Mouse (Mus musculus): Measurements from ENCODE around the gene Siae. TPM values are rescaled to one million over a fixed set of nuclear protein-coding genes. Genes with fewer than 3 reads are reported as not detected.

The Siae gene
- polyA plus RNA-seq, 1 experiment from 2014 or later = 5.0 TPM

GRCm38 (mm10) chr9:37655961-37656360, 100.5 kb downstream of the Siae start:
- Histone ChIP-seq H3K4me3 (ENCODE audit: low read depth, low read length) (peak overlapping the region; percentile 71), H3K27me3 (ENCODE audit: control insufficient read depth, insufficient read depth, low read length) (no peaks in the 10 kb centered on the region), H3K36me3 (ENCODE audit: control insufficient read depth, insufficient read depth, low read length) (peaks cover 9% of the 10 kb centered on the region; the same call in 1 of the 2 replicates), H3K9me3 (ENCODE audit: control insufficient read depth, low read length) (no peaks in the 10 kb centered on the region), H3K4me2 (ENCODE audit: low read depth, severe bottlenecking) (peak overlapping the region; percentile 42), H3K4me1 (ENCODE audit: control insufficient read depth, insufficient read depth, low read length) (no peaks in the 10 kb centered on the region), H3K9ac (ENCODE audit: low read length) (no peak overlapping the region), H3K27ac (replicated peaks; ENCODE audit: low read depth, low read length) (no peak overlapping the region)
- 59% methylated on average over 8 of the region's 8 CpGs for WGBS
- DNase-seq (ENCODE audit: low spot score) (no peak), ATAC-seq (ENCODE audit: insufficient number of reproducible peaks, low FRiP score, low TSS enrichment, low read depth) (no peak)

- H3K4me2 ChIP-seq (ENCODE audit: low read depth, severe bottlenecking) = peak overlapping the region; percentile 42
- no peak overlapping the region for H3K27ac ChIP-seq (replicated peaks; ENCODE audit: low read depth, low read length)
- H3K36me3 ChIP-seq (ENCODE audit: control insufficient read depth, insufficient read depth, low read length) = peaks cover 6% of the 10 kb centered on the region; the same call in 1 of the 2 replicates
- WGBS = under 1% methylated on average over 10 of the region's 10 CpGs
- H3K9ac ChIP-seq (ENCODE audit: low read length) = peak overlapping the region; percentile 75
- peak overlapping the region; percentile 71 for H3K4me3 ChIP-seq (ENCODE audit: low read depth, low read length)
- no peaks in the 10 kb centered on the region for H3K4me1 ChIP-seq (ENCODE audit: control insufficient read depth, insufficient read depth, low read length)
- no peaks in the 10 kb centered on the region for H3K27me3 ChIP-seq (ENCODE audit: control insufficient read depth, insufficient read depth, low read length)
- no peaks in the 10 kb centered on the region for H3K9me3 ChIP-seq (ENCODE audit: control insufficient read depth, low read length)
- ATAC-seq (ENCODE audit: insufficient number of reproducible peaks, low FRiP score, low TSS enrichment, low read depth) (peak; percentile 41), DNase-seq (ENCODE audit: low spot score) (no peak)
Measured at GRCm38 (mm10) chr9:37656439-37656881, 101.0 kb downstream of the Siae start.

DNA sequence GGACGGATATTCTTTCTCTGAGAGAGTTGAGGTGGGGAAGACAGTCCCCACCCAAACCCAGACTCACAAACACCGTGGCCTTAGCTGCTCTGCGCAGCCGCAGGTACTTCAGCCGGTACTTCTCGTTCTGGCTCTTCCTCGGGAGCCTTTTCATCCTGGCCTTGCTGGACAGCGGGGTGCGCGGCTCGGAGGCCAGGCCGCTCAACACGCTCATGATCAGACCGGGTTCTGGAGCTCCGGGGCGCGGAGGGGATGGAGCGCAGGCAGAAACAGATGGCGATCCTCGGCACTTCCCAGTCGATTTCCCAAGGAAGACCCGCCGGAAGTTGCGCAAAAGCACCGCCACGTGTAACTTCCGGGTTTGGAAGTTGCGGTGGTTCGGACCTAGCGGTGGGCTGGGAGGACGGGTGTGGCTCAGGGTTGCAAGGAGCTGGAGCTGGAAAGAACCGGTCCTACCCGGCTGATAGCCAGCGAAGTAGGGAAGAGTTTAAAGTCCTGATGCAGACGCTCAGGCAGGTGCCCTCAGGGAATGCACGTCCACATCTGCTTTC, 101.5 kb downstream of the Siae start, which contains the start of gene Tbrg1:
TSS of gene Tbrg1 (minus strand) at position 382 of the 551 bp plus-strand sequence.
- DNase-seq (ENCODE audit: low spot score) = peak; percentile 91
- Histone ChIP-seq H3K9ac (ENCODE audit: low read length) (peak within 1 kb of the TSS; percentile 75), H3K4me1 (ENCODE audit: control insufficient read depth, insufficient read depth, low read length) (no peaks in the 10 kb centered on the region), H3K27ac (replicated peaks; ENCODE audit: low read depth, low read length) (no peak within 1 kb of the TSS; the same call in 1 of the 2 replicates), H3K4me2 (ENCODE audit: low read depth, severe bottlenecking) (peak within 1 kb of the TSS; percentile 42), H3K36me3 (ENCODE audit: control insufficient read depth, insufficient read depth, low read length) (peaks cover 5% of the 10 kb centered on the region; the same call in 1 of the 2 replicates), H3K4me3 (ENCODE audit: low read depth, low read length) (peak within 1 kb of the TSS; percentile 71), H3K27me3 (ENCODE audit: control insufficient read depth, insufficient read depth, low read length) (no peaks in the 10 kb centered on the region), H3K9me3 (ENCODE audit: control insufficient read depth, low read length) (no peaks in the 10 kb centered on the region)
- ATAC-seq (ENCODE audit: insufficient number of reproducible peaks, low FRiP score, low TSS enrichment, low read depth) = peak; percentile 83
- WGBS = under 1% methylated on average over 36 of the region's 36 CpGs

DNA sequence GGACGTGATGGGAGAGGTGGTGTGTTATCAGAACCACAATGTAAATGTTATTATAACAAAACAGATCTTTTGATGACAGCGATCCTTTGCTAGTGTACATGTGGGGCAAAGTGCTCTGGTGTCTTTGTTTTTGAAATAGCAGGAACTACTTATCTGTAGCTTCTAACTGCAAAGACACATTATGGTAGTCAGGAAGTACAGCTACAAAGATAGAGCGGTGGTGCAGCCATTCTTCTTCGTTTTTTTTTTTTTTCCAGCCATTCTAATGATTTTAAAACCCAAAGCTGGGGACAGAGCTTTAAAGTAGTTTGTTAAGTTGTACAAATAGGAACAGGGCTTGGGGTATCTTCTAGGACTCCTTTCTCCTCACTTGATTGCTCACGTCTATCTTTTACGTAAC, 103.9 kb downstream of the Siae start:
- H3K36me3 ChIP-seq (ENCODE audit: control insufficient read depth, insufficient read depth, low read length) = no peaks in the 10 kb centered on the region; the same call in 1 of the 2 replicates
- no peak overlapping the region for H3K4me3 ChIP-seq (ENCODE audit: low read depth, low read length)
- 88% methylated on average over 6 of the region's 6 CpGs for WGBS
- H3K9me3 ChIP-seq (ENCODE audit: control insufficient read depth, low read length) = no peaks in the 10 kb centered on the region
- DNase-seq (ENCODE audit: low spot score) (no peak), ATAC-seq (ENCODE audit: insufficient number of reproducible peaks, low FRiP score, low TSS enrichment, low read depth) (no peak)
- no peak overlapping the region for H3K27ac ChIP-seq (replicated peaks; ENCODE audit: low read depth, low read length)
- H3K4me2 ChIP-seq (ENCODE audit: low read depth, severe bottlenecking) = no peak overlapping the region
- no peak overlapping the region for H3K9ac ChIP-seq (ENCODE audit: low read length)
- H3K4me1 ChIP-seq (ENCODE audit: control insufficient read depth, insufficient read depth, low read length) = no peaks in the 10 kb centered on the region
- no peaks in the 10 kb centered on the region for H3K27me3 ChIP-seq (ENCODE audit: control insufficient read depth, insufficient read depth, low read length)

GRCm38 (mm10) chr9:37663210-37663609, 107.7 kb downstream of the Siae start:
- Histone ChIP-seq H3K36me3 (ENCODE audit: control insufficient read depth, insufficient read depth, low read length) (no peaks in the 10 kb centered on the region), H3K9ac (ENCODE audit: low read length) (no peak overlapping the region), H3K27me3 (ENCODE audit: control insufficient read depth, insufficient read depth, low read length) (no peaks in the 10 kb centered on the region), H3K27ac (replicated peaks; ENCODE audit: low read depth, low read length) (no peak overlapping the region), H3K4me1 (ENCODE audit: control insufficient read depth, insufficient read depth, low read length) (no peaks in the 10 kb centered on the region), H3K9me3 (ENCODE audit: control insufficient read depth, low read length) (no peaks in the 10 kb centered on the region), H3K4me2 (ENCODE audit: low read depth, severe bottlenecking) (no peak overlapping the region), H3K4me3 (ENCODE audit: low read depth, low read length) (no peak overlapping the region)
- ATAC-seq (ENCODE audit: insufficient number of reproducible peaks, low FRiP score, low TSS enrichment, low read depth) (no peak), DNase-seq (ENCODE audit: low spot score) (no peak)
- 71% methylated on average over 1 of the region's 1 CpGs for WGBS

DNA sequence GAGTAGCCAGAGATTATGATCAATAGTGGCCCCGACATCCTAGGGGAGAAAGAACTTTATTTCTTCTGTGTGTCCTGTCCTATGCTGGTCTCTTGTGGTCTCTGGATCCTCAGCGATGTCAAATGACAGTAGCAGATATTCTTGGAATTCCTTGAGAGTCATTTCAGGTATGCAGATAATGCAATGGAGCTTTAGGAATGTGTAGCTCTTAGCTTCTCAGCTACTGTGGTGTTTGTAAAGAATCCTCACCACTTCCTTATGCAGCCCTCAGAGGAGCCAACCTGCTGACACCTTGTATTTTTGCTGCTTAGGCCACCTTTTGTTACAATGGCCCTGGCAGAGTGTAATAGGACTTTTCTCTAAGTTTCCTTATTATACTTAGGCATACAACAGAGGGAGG, 109.1 kb downstream of the Siae start:
- DNase-seq (ENCODE audit: low spot score) (no peak), ATAC-seq (ENCODE audit: insufficient number of reproducible peaks, low FRiP score, low TSS enrichment, low read depth) (no peak)
- no peak overlapping the region for H3K27ac ChIP-seq (replicated peaks; ENCODE audit: low read depth, low read length)
- no peak overlapping the region for H3K9ac ChIP-seq (ENCODE audit: low read length)
- H3K4me2 ChIP-seq (ENCODE audit: low read depth, severe bottlenecking) = no peak overlapping the region
- no peaks in the 10 kb centered on the region for H3K4me1 ChIP-seq (ENCODE audit: control insufficient read depth, insufficient read depth, low read length)
- WGBS = 69% methylated on average over 2 of the region's 2 CpGs
- no peak overlapping the region for H3K4me3 ChIP-seq (ENCODE audit: low read depth, low read length)
- H3K36me3 ChIP-seq (ENCODE audit: control insufficient read depth, insufficient read depth, low read length) = no peaks in the 10 kb centered on the region
- no peaks in the 10 kb centered on the region for H3K9me3 ChIP-seq (ENCODE audit: control insufficient read depth, low read length)
- H3K27me3 ChIP-seq (ENCODE audit: control insufficient read depth, insufficient read depth, low read length) = no peaks in the 10 kb centered on the region

DNA sequence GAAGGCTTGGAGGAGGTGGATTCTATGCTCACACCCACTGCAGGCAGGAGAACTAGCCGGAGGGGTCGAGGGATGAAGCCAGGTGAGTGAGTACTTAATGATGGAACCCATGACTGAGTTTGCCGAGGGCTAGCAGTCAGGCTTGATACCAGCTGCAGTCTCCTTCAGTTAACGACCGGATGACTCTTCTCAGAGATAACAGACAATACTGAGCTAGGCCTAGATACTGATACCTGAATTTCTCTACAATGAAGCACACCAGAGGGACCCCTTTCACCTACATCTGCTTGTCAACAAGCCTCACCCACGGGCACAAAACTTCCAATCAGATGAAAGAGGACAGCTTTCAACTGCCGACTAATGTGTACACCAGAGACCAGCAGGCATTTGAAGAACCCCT, 110.5 kb downstream of the Siae start:
- no peak for ATAC-seq (ENCODE audit: insufficient number of reproducible peaks, low FRiP score, low TSS enrichment, low read depth)
- H3K4me1 ChIP-seq (ENCODE audit: control insufficient read depth, insufficient read depth, low read length) = no peaks in the 10 kb centered on the region
- H3K27ac ChIP-seq (replicated peaks; ENCODE audit: low read depth, low read length) = no peak overlapping the region
- no peaks in the 10 kb centered on the region for H3K36me3 ChIP-seq (ENCODE audit: control insufficient read depth, insufficient read depth, low read length)
- H3K9me3 ChIP-seq (ENCODE audit: control insufficient read depth, low read length) = no peaks in the 10 kb centered on the region
- no peak overlapping the region for H3K4me3 ChIP-seq (ENCODE audit: low read depth, low read length)
- WGBS = 74% methylated on average over 7 of the region's 7 CpGs
- H3K27me3 ChIP-seq (ENCODE audit: control insufficient read depth, insufficient read depth, low read length) = no peaks in the 10 kb centered on the region
- DNase-seq (ENCODE audit: low spot score) = no peak
- H3K9ac ChIP-seq (ENCODE audit: low read length) = no peak overlapping the region
- no peak overlapping the region for H3K4me2 ChIP-seq (ENCODE audit: low read depth, severe bottlenecking)

- Histone ChIP-seq H3K27ac (replicated peaks; ENCODE audit: low read depth, low read length) (no peak within 1 kb of the TSS), H3K4me2 (ENCODE audit: low read depth, severe bottlenecking) (no peak within 1 kb of the TSS), H3K4me1 (ENCODE audit: control insufficient read depth, insufficient read depth, low read length) (no peaks in the 10 kb centered on the region), H3K9me3 (ENCODE audit: control insufficient read depth, low read length) (no peaks in the 10 kb centered on the region), H3K36me3 (ENCODE audit: control insufficient read depth, insufficient read depth, low read length) (no peaks in the 10 kb centered on the region), H3K4me3 (ENCODE audit: low read depth, low read length) (no peak within 1 kb of the TSS), H3K27me3 (ENCODE audit: control insufficient read depth, insufficient read depth, low read length) (no peaks in the 10 kb centered on the region), H3K9ac (ENCODE audit: low read length) (no peak within 1 kb of the TSS)
- ATAC-seq (ENCODE audit: insufficient number of reproducible peaks, low FRiP score, low TSS enrichment, low read depth) (no peak), DNase-seq (ENCODE audit: low spot score) (no peak)
- WGBS = 67% methylated on average over 6 of the region's 6 CpGs
Measured at GRCm38 (mm10) chr9:37669115-37669514, 113.6 kb downstream of the Siae start, which contains the start of gene Panx3. Panx3 (minus strand) TSS chr9:37669235.

GRCm38 (mm10) chr9:37669678-37670077, 114.2 kb downstream of the Siae start:
- 68% methylated on average over 4 of the region's 4 CpGs for WGBS
- Histone ChIP-seq H3K9me3 (ENCODE audit: control insufficient read depth, low read length) (no peaks in the 10 kb centered on the region), H3K4me2 (ENCODE audit: low read depth, severe bottlenecking) (no peak overlapping the region), H3K9ac (ENCODE audit: low read length) (no peak overlapping the region), H3K27me3 (ENCODE audit: control insufficient read depth, insufficient read depth, low read length) (no peaks in the 10 kb centered on the region), H3K4me3 (ENCODE audit: low read depth, low read length) (no peak overlapping the region), H3K36me3 (ENCODE audit: control insufficient read depth, insufficient read depth, low read length) (no peaks in the 10 kb centered on the region), H3K4me1 (ENCODE audit: control insufficient read depth, insufficient read depth, low read length) (no peaks in the 10 kb centered on the region), H3K27ac (replicated peaks; ENCODE audit: low read depth, low read length) (no peak overlapping the region)
- ATAC-seq (ENCODE audit: insufficient number of reproducible peaks, low FRiP score, low TSS enrichment, low read depth) = no peak
- DNase-seq (ENCODE audit: low spot score) = no peak

All from limb, embryonic 11.5 days (tissue).